Mouse (Mus musculus) myocyte (in vitro differentiated cells): ENCODE data around the gene Rbms3.

Experiments used
- MAX ChIP-seq: IDR thresholded peaks from one replicate; pipeline ENCODE4 v1.6.1; 2011; ENCODE audit warnings: low read depth, mild to moderate bottlenecking, control low read depth
- POLR2A ChIP-seq: IDR thresholded peaks from one replicate; pipeline ENCODE4 v1.6.1; 2011; ENCODE audit warnings: low read depth, mild to moderate bottlenecking, control low read depth, moderate library complexity; ENCODE audit not compliant: insufficient read length
- TCF12 ChIP-seq: IDR thresholded peaks from one replicate; pipeline ENCODE4 v1.6.1; 2011; ENCODE audit warnings: mild to moderate bottlenecking, control low read depth; ENCODE audit not compliant: poor library complexity, insufficient read depth, severe bottlenecking
- USF1 ChIP-seq: IDR thresholded peaks from one replicate; pipeline ENCODE4 v1.6.1; 2011; ENCODE audit warnings: low read depth, mild to moderate bottlenecking, control low read depth, moderate library complexity

GRCm38 (mm10) chr9:117319271-117319670 is 310.4 kb downstream of the Rbms3 start:
- TF ChIP-seq TCF12, result no peak
- TF ChIP-seq USF1, result no peak
- TF ChIP-seq POLR2A, result no peak
- TF ChIP-seq MAX, result no peak
